In the genomic region with DNA sequence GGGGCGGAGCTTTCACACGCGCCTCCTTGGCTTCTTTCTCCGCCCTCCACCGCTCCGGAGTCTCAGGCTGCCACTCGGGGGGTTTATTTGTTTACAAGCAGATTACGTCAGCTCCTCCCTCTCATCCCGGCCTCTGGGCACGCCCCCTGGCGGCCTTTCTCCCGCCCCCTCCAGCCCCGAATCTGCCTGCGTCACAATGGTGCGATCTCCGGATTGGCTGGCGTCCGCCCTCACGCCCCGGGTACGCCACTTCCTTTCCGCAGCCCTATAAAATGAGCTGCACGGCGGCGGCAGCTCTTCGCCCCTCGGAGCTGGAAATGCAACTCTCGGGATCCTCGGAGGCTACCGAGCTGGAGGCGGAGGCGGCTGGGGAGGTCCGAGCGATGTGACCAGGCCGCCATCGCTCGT, we compare ENCODE assay signal across 8 mouse cellular contexts. TPM values are rescaled to one million over a fixed set of nuclear protein-coding genes. Genes with fewer than 3 reads are reported as not detected.
A peak's percentile ranks its signal among the peaks of the same experiment; 100 is the strongest.
DNase-seq lines count a peak whose midpoint lies in the region; ATAC-seq and TF ChIP-seq lines count a peak whose summit lies in the region.

Btg1 (plus strand) TSS at position 298 of the 408 bp plus-strand sequence.

- TF ChIP-seq CTCF in ES-Bruce4 (IDR thresholded peaks at IDR 0.05; ENCODE audit: low read depth, low read length) = no peak
- peak; percentile 66 for TF ChIP-seq CTCF in liver, postnatal 0 days (IDR thresholded peaks at IDR 0.05; ENCODE audit: low read depth)

- peak within 1 kb of the TSS; percentile 62 for H3K4me2 ChIP-seq in forebrain, embryonic 13.5 days
- peak within 1 kb of the TSS; percentile 77 for H3K4me2 ChIP-seq in liver, postnatal 0 days (ENCODE audit: low read depth, low read length)
- peak within 1 kb of the TSS; percentile 47 for H3K4me2 ChIP-seq in neural tube, embryonic 14.5 days (ENCODE audit: low read depth, low read length)

- H3K9ac ChIP-seq in ES-Bruce4 (ENCODE audit: low read depth, poor library complexity, severe bottlenecking) = peak within 1 kb of the TSS; percentile 92
- H3K9ac ChIP-seq in forebrain, embryonic 13.5 days = peak within 1 kb of the TSS; percentile 100
- peak within 1 kb of the TSS; percentile 99 for H3K9ac ChIP-seq in liver, postnatal 0 days (replicated peaks)
- H3K9ac ChIP-seq in neural tube, embryonic 14.5 days (replicated peaks; ENCODE audit: low read depth, low read length) = peak within 1 kb of the TSS; percentile 99

- H3K27me3 ChIP-seq in ES-Bruce4 (ENCODE audit: control insufficient read depth, insufficient read depth, low read length, poor library complexity, severe bottlenecking) = no peaks in the 10 kb centered on the region
- H3K27me3 ChIP-seq in forebrain, embryonic 13.5 days = no peaks in the 10 kb centered on the region
- no peaks in the 10 kb centered on the region for H3K27me3 ChIP-seq in liver, postnatal 0 days (ENCODE audit: insufficient read depth, low read length)
- no peaks in the 10 kb centered on the region; the same call in 1 of the 2 replicates for H3K27me3 ChIP-seq in neural tube, embryonic 14.5 days (ENCODE audit: control insufficient read depth, insufficient read depth, low read length)

- TF ChIP-seq POLR2A in ES-Bruce4 (IDR thresholded peaks at IDR 0.05; ENCODE audit: insufficient read depth, low read length) = peak; percentile 93

- no peaks in the 10 kb centered on the region for H3K9me3 ChIP-seq in ES-Bruce4 (replicated peaks; ENCODE audit: control insufficient read depth, insufficient read depth, low read length, poor library complexity, severe bottlenecking)
- no peaks in the 10 kb centered on the region for H3K9me3 ChIP-seq in forebrain, embryonic 13.5 days (replicated peaks)
- H3K9me3 ChIP-seq in liver, postnatal 0 days (ENCODE audit: low read length) = no peaks in the 10 kb centered on the region
- no peaks in the 10 kb centered on the region for H3K9me3 ChIP-seq in neural tube, embryonic 14.5 days (ENCODE audit: control insufficient read depth, low read length)

- peak within 1 kb of the TSS; percentile 29; the same call in 1 of the 2 replicates for H3K27ac ChIP-seq in ES-Bruce4 (ENCODE audit: insufficient read depth, low read length)
- H3K27ac ChIP-seq in forebrain, embryonic 13.5 days = peak within 1 kb of the TSS; percentile 96
- H3K27ac ChIP-seq in liver, postnatal 0 days (ENCODE audit: low read depth) = peak within 1 kb of the TSS; percentile 96
- peak within 1 kb of the TSS; percentile 96 for H3K27ac ChIP-seq in neural tube, embryonic 14.5 days (ENCODE audit: low read depth, low read length)

- ATAC-seq in cerebellum, adult (ENCODE audit: insufficient number of reproducible peaks, low FRiP score, low TSS enrichment) = peak; percentile 88
- ATAC-seq in forebrain, embryonic 13.5 days = peak; percentile 97
- ATAC-seq in liver, postnatal 0 days = peak; percentile 92
- peak; percentile 97 for ATAC-seq in neural tube, embryonic 14.5 days (ENCODE audit: low read depth)

- H3K4me1 ChIP-seq in ES-Bruce4 (ENCODE audit: control insufficient read depth, insufficient read depth, low read length) = no peaks in the 10 kb centered on the region
- H3K4me1 ChIP-seq in forebrain, embryonic 13.5 days = peaks cover 25% of the 10 kb centered on the region
- H3K4me1 ChIP-seq in liver, postnatal 0 days (ENCODE audit: insufficient read depth) = peaks cover 8% of the 10 kb centered on the region; the same call in 1 of the 2 replicates
- H3K4me1 ChIP-seq in neural tube, embryonic 14.5 days (ENCODE audit: control insufficient read depth, insufficient read depth, low read length) = peaks cover 6% of the 10 kb centered on the region; the same call in 1 of the 2 replicates

- peak; percentile 54; the same call in 1 of the 2 replicates for TF ChIP-seq EP300 in ES-Bruce4 (IDR thresholded peaks at IDR 0.05; ENCODE audit: insufficient read depth, low read depth, low read length)
- no peak for TF ChIP-seq EP300 in liver, postnatal 0 days (IDR thresholded peaks at IDR 0.05; ENCODE audit: low read depth)

- 0% methylated on average over 37 of the region's 37 CpGs for WGBS in forebrain, embryonic 13.5 days
- under 1% methylated on average over 37 of the region's 37 CpGs for WGBS in large intestine, adult 2 months
- WGBS in liver, postnatal 0 days (ENCODE audit: insufficient replicate concordance) = under 1% methylated on average over 37 of the region's 37 CpGs
- 0% methylated on average over 34 of the region's 37 CpGs for WGBS in neural tube, embryonic 14.5 days

- peaks cover 13% of the 10 kb centered on the region for H3K36me3 ChIP-seq in ES-Bruce4 (ENCODE audit: control insufficient read depth, insufficient read depth, low read length, poor library complexity, severe bottlenecking)
- peaks cover 14% of the 10 kb centered on the region for H3K36me3 ChIP-seq in forebrain, embryonic 13.5 days (ENCODE audit: poor library complexity, severe bottlenecking)
- peaks cover 18% of the 10 kb centered on the region for H3K36me3 ChIP-seq in liver, postnatal 0 days (replicated peaks; ENCODE audit: insufficient read depth, low read length)
- H3K36me3 ChIP-seq in neural tube, embryonic 14.5 days (ENCODE audit: control insufficient read depth, insufficient read depth, low read length) = no peaks in the 10 kb centered on the region

- DNase-seq in heart, postnatal 10 days = peak; percentile 100
- peak; percentile 96 for DNase-seq in large intestine, adult 2 months (ENCODE audit: low read depth, low spot score)
- peak; percentile 100 for DNase-seq in liver, postnatal 0 days
- DNase-seq in testis, postnatal 10 days (ENCODE audit: low spot score) = peak; percentile 99

- intact Hi-C loops in heart, postnatal 10 days (cut with DNase I) = loop anchor here (1.0 to 10.0 kb wide), 5 partner anchors 282 to 696 kb away; partner anchors contain the start of gene Gm5426

- H3K4me3 ChIP-seq in ES-Bruce4 (ENCODE audit: low read depth, low read length) = peak within 1 kb of the TSS; percentile 99
- H3K4me3 ChIP-seq in forebrain, embryonic 13.5 days = peak within 1 kb of the TSS; percentile 97
- H3K4me3 ChIP-seq in liver, postnatal 0 days (ENCODE audit: low read depth, low read length) = peak within 1 kb of the TSS; percentile 92
- peak within 1 kb of the TSS; percentile 99 for H3K4me3 ChIP-seq in neural tube, embryonic 14.5 days (ENCODE audit: low read depth, low read length)

RNA-seq across cellular contexts. Expression of gene Btg1, which starts in this region (rescaled TPM):
- polyA plus RNA-seq in ES-Bruce4 (2011; ENCODE audit: insufficient read depth, insufficient read length, low read depth, missing spikeins) = 42.0 and 42.6 TPM in 2 replicates
- polyA plus RNA-seq in forebrain, embryonic 13.5 days (2015; fragmentation: Nextera tagmentation; extraction: Ambion mirVana) = 52.9 and 55.0 TPM in 2 replicates
- 10 to 100 TPM; 55.0 to 81.0 TPM for total RNA-seq in heart, postnatal 10 days (2021)
- polyA plus RNA-seq in large intestine, adult 2 months (2012; rRNA removed) = 63.6 and 69.2 TPM in 2 replicates
- polyA plus RNA-seq in liver, postnatal 0 days (2015; fragmentation: Nextera tagmentation; extraction: Ambion mirVana) = 30.4 and 37.3 TPM in 2 replicates
- 51.1 and 53.3 TPM in 2 replicates for polyA plus RNA-seq in neural tube, embryonic 14.5 days (2014; fragmentation: Nextera tagmentation; extraction: Ambion mirVana)

Comparison
In these comparisons a context has a peak if more than half of its experiments do, and no peak if none do; other contexts are left out.
1. Peak in every context shown above with its lines: DNase-seq, ATAC-seq, H3K4me3 ChIP-seq and H3K27ac ChIP-seq.
2. H3K27ac ChIP-seq: peak in every context shown above with its lines; median percentile 96 in forebrain, embryonic 13.5 days; 96 in liver, postnatal 0 days; 96 in neural tube, embryonic 14.5 days; 29 in ES-Bruce4.